Mouse (Mus musculus): ENCODE results near the gene Prpf40b. TPM values are rescaled to one million over a fixed set of nuclear protein-coding genes. Genes with fewer than 3 reads are reported as not detected.
A peak's percentile ranks its signal among the peaks of the same experiment; 100 is the strongest.

The Prpf40b gene
- total RNA-seq, 2 experiments from 2014 or later, result 10.7 to 13.5 TPM

DNA sequence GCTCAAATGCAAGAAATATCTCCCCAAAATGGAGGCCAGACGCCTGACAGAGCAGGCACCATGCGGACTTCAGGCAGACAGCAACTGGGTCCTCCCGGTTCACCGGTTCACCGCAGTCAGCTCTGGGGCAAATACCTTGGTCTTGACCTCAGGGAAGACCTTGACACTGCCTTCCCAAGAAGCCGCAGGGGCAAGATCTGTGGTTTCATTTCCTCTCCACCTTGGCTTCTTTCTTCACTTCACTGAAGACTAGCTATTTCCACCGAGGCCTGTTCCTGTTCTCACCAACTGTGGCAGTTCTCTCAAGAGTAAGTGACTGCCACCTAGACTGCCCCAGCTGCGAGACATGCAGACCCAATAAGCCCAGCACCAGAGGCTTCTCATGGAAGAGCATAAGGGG lies 70.0 kb downstream of the Prpf40b start:
- peak; percentile 98 for ATAC-seq (replicated peaks; ENCODE audit: poor library complexity, severe bottlenecking)

Other genes with a start within 250 kb of the Prpf40b start
- gene Prph, start 239.9 kb upstream of the Prpf40b start, total RNA-seq (2014; fragmentation: Nextera tagmentation), result not detected in 2 replicates
- gene Prph, start 239.9 kb upstream of the Prpf40b start, total RNA-seq (2017), result not detected in 2 replicates
- 11.0 and 44.6 TPM in 2 replicates for gene Troap, start 220.5 kb upstream of the Prpf40b start, total RNA-seq (2014; fragmentation: Nextera tagmentation)
- 21.5 and 24.9 TPM in 2 replicates for gene Troap, start 220.5 kb upstream of the Prpf40b start, total RNA-seq (2017)
- gene C1ql4, start 207.3 kb upstream of the Prpf40b start, total RNA-seq (2014; fragmentation: Nextera tagmentation), result not detected in 2 replicates
- gene C1ql4, start 207.3 kb upstream of the Prpf40b start, total RNA-seq (2017), result not detected in 2 replicates
- not detected in 2 replicates for gene Dnajc22, start 201.9 kb upstream of the Prpf40b start, total RNA-seq (2014; fragmentation: Nextera tagmentation)
- gene Dnajc22, start 201.9 kb upstream of the Prpf40b start, total RNA-seq (2017), result not detected in 2 replicates
- gene Spats2, start 169.2 kb upstream of the Prpf40b start, total RNA-seq (2014; fragmentation: Nextera tagmentation), result 0.85 TPM in 1 of 2 replicates, not detected in the other
- 0.46 and 1.0 TPM in 2 replicates for gene Spats2, start 169.2 kb upstream of the Prpf40b start, total RNA-seq (2017)
- gene Kcnh3, start 70.2 kb upstream of the Prpf40b start, total RNA-seq (2014; fragmentation: Nextera tagmentation), result not detected in 2 replicates
- gene Kcnh3, start 70.2 kb upstream of the Prpf40b start, total RNA-seq (2017), result not detected in 2 replicates
- gene Mcrs1, start 43.1 kb upstream of the Prpf40b start, total RNA-seq (2014; fragmentation: Nextera tagmentation), result 30.9 and 51.4 TPM in 2 replicates
- gene Mcrs1, start 43.1 kb upstream of the Prpf40b start, total RNA-seq (2017), result 44.0 and 48.0 TPM in 2 replicates
- gene Fam186b, start 801 bp downstream of the Prpf40b start, total RNA-seq (2014; fragmentation: Nextera tagmentation), result not detected in 2 replicates
- gene Fam186b, start 801 bp downstream of the Prpf40b start, total RNA-seq (2017), result not detected in 2 replicates
- gene Fmnl3, start 75.4 kb downstream of the Prpf40b start, total RNA-seq (2014; fragmentation: Nextera tagmentation), result 18.0 and 22.5 TPM in 2 replicates
- 20.7 and 23.8 TPM in 2 replicates for gene Fmnl3, start 75.4 kb downstream of the Prpf40b start, total RNA-seq (2017)
- 383 and 409 TPM in 2 replicates for gene Tmbim6, start 97.8 kb downstream of the Prpf40b start, total RNA-seq (2014; fragmentation: Nextera tagmentation)
- 163 and 164 TPM in 2 replicates for gene Tmbim6, start 97.8 kb downstream of the Prpf40b start, total RNA-seq (2017)
- 5.0 and 13.4 TPM in 2 replicates for gene Nckap5l, start 162.7 kb downstream of the Prpf40b start, total RNA-seq (2014; fragmentation: Nextera tagmentation)
- 0.26 and 7.5 TPM in 2 replicates for gene Nckap5l, start 162.7 kb downstream of the Prpf40b start, total RNA-seq (2017)
- 3.1 and 3.6 TPM in 2 replicates for gene Bcdin3d, start 179.6 kb downstream of the Prpf40b start, total RNA-seq (2014; fragmentation: Nextera tagmentation)
- gene Bcdin3d, start 179.6 kb downstream of the Prpf40b start, total RNA-seq (2017), result 2.9 and 4.2 TPM in 2 replicates
- gene Faim2, start 233.1 kb downstream of the Prpf40b start, total RNA-seq (2014; fragmentation: Nextera tagmentation), result not detected in 2 replicates
- gene Faim2, start 233.1 kb downstream of the Prpf40b start, total RNA-seq (2017), result 0.17 TPM in 1 of 2 replicates, not detected in the other

Measured in granulocyte monocyte progenitor cell, adult 5-6 weeks (primary cell).